Mouse (Mus musculus) heart, embryonic 14.5 days (tissue): ENCODE data around the gene Smdt1. TPM values are rescaled to one million over a fixed set of nuclear protein-coding genes. Genes with fewer than 3 reads are reported as not detected.
"Not testable (repeated sequence)": the region's sequence is repeated elsewhere in the genome, so short reads cannot be mapped to it uniquely, and the experiment has no call there.

ENCODE experiments used
- ATAC-seq: fragments of 200-750 bp; cut with Nextera tagmentation; 2 replicates; pipeline ENCODE4 v1.8.0; 2017; ENCODE audit warnings: low read depth, moderate TSS enrichment; ENCODE audit not compliant: insufficient number of reproducible peaks, insufficient read depth, low FRiP score
- H3K27ac ChIP-seq, 2 experiments: fragments of 200-500 bp in 1 of 2; fragments of 300-500 bp in 1 of 2; sonication (generic) in 1 of 2; replicated peaks in 1 of 2; 2 replicates each; pipeline ENCODE4 v1.5.1; 2012 to 2014; ENCODE audit warnings: low read depth in 2 of 2, low read length in 2 of 2, control low read depth in 1 of 2, mild to moderate bottlenecking in 1 of 2, mixed read lengths in 1 of 2; ENCODE audit not compliant: control insufficient read depth in 1 of 2, insufficient read depth in 1 of 2
- H3K27me3 ChIP-seq: fragments of 300-500 bp; sonication (generic); 2 replicates; pipeline ENCODE4 v1.6.1; 2014; ENCODE audit warnings: mild to moderate bottlenecking, low read length, control low read depth; ENCODE audit not compliant: control insufficient read depth, insufficient read depth
- H3K36me3 ChIP-seq: fragments of 300-500 bp; sonication (generic); 2 replicates; pipeline ENCODE4 v1.6.1; 2014; ENCODE audit warnings: mild to moderate bottlenecking, control low read depth, low read length, mixed read lengths; ENCODE audit not compliant: control insufficient read depth, insufficient read depth
- H3K4me1 ChIP-seq, 2 experiments: fragments of 200-500 bp in 1 of 2; fragments of 300-500 bp in 1 of 2; sonication (generic) in 1 of 2; 2 replicates each; pipeline ENCODE4 v1.6.1; 2012 to 2014; ENCODE audit warnings: low read length in 2 of 2, control low read depth in 1 of 2, mixed read lengths in 1 of 2; ENCODE audit not compliant: control insufficient read depth in 2 of 2, insufficient read depth in 2 of 2
- H3K4me2 ChIP-seq: fragments of 300-500 bp; sonication (generic); 2 replicates; pipeline ENCODE4 v1.6.1; 2014; ENCODE audit warnings: mild to moderate bottlenecking, low read length
- H3K4me3 ChIP-seq, 2 experiments: fragments of 200-500 bp in 1 of 2; fragments of 300-500 bp in 1 of 2; sonication (generic) in 1 of 2; 2 replicates each; pipeline ENCODE4 v1.5.1; 2012 to 2014; ENCODE audit warnings: low read length in 2 of 2, mild to moderate bottlenecking in 2 of 2, control low read depth in 1 of 2, low read depth in 1 of 2, moderate library complexity in 1 of 2; ENCODE audit not compliant: control insufficient read depth in 1 of 2, insufficient read depth in 1 of 2
- H3K9ac ChIP-seq: fragments of 300-500 bp; sonication (generic); 2 replicates; pipeline ENCODE4 v1.6.1; 2014; ENCODE audit warnings: mild to moderate bottlenecking, low read length
- H3K9me3 ChIP-seq: fragments of 300-500 bp; sonication (generic); 2 replicates; pipeline ENCODE4 v1.6.1; 2016; ENCODE audit warnings: low read length, control low read depth; ENCODE audit not compliant: control insufficient read depth
- WGBS: fragments of 180-500 bp; shearing (Covaris S2); extraction: QIAGEN DNeasy Blood & Tissue Kit; methylation state at CpG from one replicate; pipeline ENCODE4 v1.1.7; 2014; 5-methylcytosine and 5-hydroxymethylcytosine counted together
- polyA plus RNA-seq: library from polyadenylated mRNA; unstranded; fragments of >200 nt; fragmentation: Nextera tagmentation; extraction: Ambion mirVana; gene quantifications from 2 replicates; pipeline ENCODE4 v1.2.1, GENCODE M21; 2014

The Smdt1 gene
- polyA plus RNA-seq, 1 experiment from 2014 or later: 384 TPM

GRCm38 (mm10) chr15:82379511-82379870 is 40.7 kb downstream of the Smdt1 start:
- Histone ChIP-seq H3K4me1 (peaks cover 6 to 20% of the 10 kb centered on the region in 2 experiments), H3K9me3 (no peaks in the 10 kb centered on the region), H3K4me3 (peak overlapping the region; percentile 52 to 56), H3K36me3 (0 out of 2 replicates have a peak, but pooled peaks cover 3% of the 10 kb centered on the region), H3K27ac (peak overlapping the region; percentile 66 to 79), H3K9ac (peak overlapping the region; percentile 76), H3K4me2 (peak overlapping the region; percentile 80), H3K27me3 (no peaks in the 10 kb centered on the region)
- 17% methylated on average over 7 of the region's 7 CpGs for WGBS
- peak; percentile 6; the same call in 1 of the 2 replicates for ATAC-seq

- H3K4me2 ChIP-seq: peak within 1 kb of the TSS; percentile 80
- H3K27me3 ChIP-seq: no peaks in the 10 kb centered on the region
- H3K27ac ChIP-seq: peak within 1 kb of the TSS; percentile 66 to 79
- H3K9me3 ChIP-seq: no peaks in the 10 kb centered on the region
- H3K4me1 ChIP-seq: peaks cover 6 to 20% of the 10 kb centered on the region in 2 experiments
- peak within 1 kb of the TSS; percentile 52 to 56 for H3K4me3 ChIP-seq
- peak within 1 kb of the TSS; percentile 76 for H3K9ac ChIP-seq
- 3% methylated on average over 17 of the region's 24 CpGs for WGBS
- ATAC-seq: peak; percentile 69
- H3K36me3 ChIP-seq: no peaks in the 10 kb centered on the region
Measured at GRCm38 (mm10) chr15:82379871-82380713, 41.3 kb downstream of the Smdt1 start, which contains the start of gene Cyp2d22. Cyp2d22 (minus strand) TSS chr15:82380260.

- H3K36me3 ChIP-seq: no peaks in the 10 kb centered on the region
- no peaks in the 10 kb centered on the region for H3K9me3 ChIP-seq
- 32% methylated on average over 7 of the region's 7 CpGs for WGBS
- H3K4me2 ChIP-seq: peak overlapping the region; percentile 80
- peak overlapping the region; percentile 65 for H3K9ac ChIP-seq
- ATAC-seq: no peak
- peaks cover 6 to 20% of the 10 kb centered on the region in 2 experiments for H3K4me1 ChIP-seq
- no peaks in the 10 kb centered on the region for H3K27me3 ChIP-seq
- peak overlapping the region; percentile 52 to 56 for H3K4me3 ChIP-seq
- peak overlapping the region; percentile 39 to 63; a peak in 3 of 4 replicates for H3K27ac ChIP-seq
Measured at GRCm38 (mm10) chr15:82380714-82381062, 41.9 kb downstream of the Smdt1 start.

- no peak overlapping the region for H3K27ac ChIP-seq
- no peaks in the 10 kb centered on the region for H3K36me3 ChIP-seq
- no peak for ATAC-seq
- peaks cover 4 to 11% of the 10 kb centered on the region in 2 experiments; a peak in 3 of 4 replicates for H3K4me1 ChIP-seq
- no peak overlapping the region for H3K9ac ChIP-seq
- 82% methylated on average over 2 of the region's 2 CpGs for WGBS
- H3K4me2 ChIP-seq: no peak overlapping the region
- H3K9me3 ChIP-seq: no peaks in the 10 kb centered on the region
- H3K4me3 ChIP-seq: no peak overlapping the region
- no peaks in the 10 kb centered on the region for H3K27me3 ChIP-seq
Measured at GRCm38 (mm10) chr15:82382441-82382840, 43.7 kb downstream of the Smdt1 start.

DNA sequence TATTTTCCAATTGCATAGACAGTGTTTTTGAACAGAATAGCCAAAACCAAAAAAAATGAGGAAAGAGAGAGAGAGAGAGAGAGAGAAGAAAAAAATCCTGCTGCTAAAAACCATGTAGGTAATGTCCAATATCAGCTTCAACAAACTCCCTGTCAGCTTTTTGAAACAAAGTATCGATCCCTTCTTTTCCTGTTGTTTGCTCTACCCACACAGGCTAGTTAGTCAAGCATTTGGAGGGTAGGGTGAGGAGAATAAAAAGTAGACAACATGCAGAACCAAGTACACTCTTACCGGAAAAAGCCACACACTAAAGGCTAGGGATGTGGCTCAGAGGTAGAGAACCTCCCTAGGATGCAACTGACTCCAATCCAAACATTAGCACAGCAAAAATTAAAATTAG is 47.0 kb downstream of the Smdt1 start:
- Histone ChIP-seq H3K27me3 (no peaks in the 10 kb centered on the region), H3K4me2 (no peak overlapping the region), H3K9ac (no peak overlapping the region), H3K9me3 (no peaks in the 10 kb centered on the region), H3K4me3 (no peak overlapping the region), H3K36me3 (no peaks in the 10 kb centered on the region), H3K4me1 (peaks cover 0 to 2% of the 10 kb centered on the region in 2 experiments; a peak in 2 of 4 replicates), H3K27ac (no peak overlapping the region)
- no peak for ATAC-seq
- 86% methylated on average over 2 of the region's 2 CpGs for WGBS

DNA sequence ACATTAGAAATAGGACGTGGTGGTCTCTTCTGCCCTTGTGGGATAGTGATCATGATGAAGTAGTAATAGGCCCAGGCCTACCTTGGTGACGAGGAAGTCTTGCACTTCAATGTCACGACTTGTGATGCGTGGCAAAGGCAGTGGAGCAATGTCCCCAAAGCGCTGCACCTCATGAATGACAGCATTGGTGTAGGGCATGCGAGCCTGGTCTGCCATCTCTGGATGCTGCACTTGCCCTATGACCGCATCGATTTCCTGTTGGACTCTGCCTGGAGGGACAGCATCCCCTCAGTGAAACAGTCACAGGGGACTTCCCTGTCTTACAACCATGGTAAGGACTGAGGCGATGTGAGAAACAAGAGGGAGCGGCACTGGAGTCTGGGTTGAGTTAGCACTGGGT is 51.2 kb downstream of the Smdt1 start:
- not testable (repeated sequence) for H3K4me3 ChIP-seq

GRCm38 (mm10) chr15:82393922-82394321 is 55.2 kb downstream of the Smdt1 start, which contains the start of gene Cyp2d11:
Cyp2d11 (minus strand) TSS chr15:82394022.
- not testable (repeated sequence) for H3K4me3 ChIP-seq, H3K36me3 ChIP-seq, ATAC-seq, H3K27me3 ChIP-seq, H3K27ac ChIP-seq, H3K4me2 ChIP-seq, H3K9me3 ChIP-seq, H3K4me1 ChIP-seq, H3K9ac ChIP-seq
- WGBS: 71% methylated on average over 2 of the region's 2 CpGs

More for the DNA sequence above, 51.2 kb downstream of the Smdt1 start:
- H3K36me3 ChIP-seq, H3K27me3 ChIP-seq, H3K9ac ChIP-seq, H3K27ac ChIP-seq, H3K4me2 ChIP-seq, H3K9me3 ChIP-seq, H3K4me1 ChIP-seq, ATAC-seq: not testable (repeated sequence)
- WGBS: 86% methylated on average over 10 of the region's 10 CpGs
